Mouse (Mus musculus) fibroblast of lung, adult 2 months (primary cell): Measurements from ENCODE around the gene Trpv2.

Source experiments
- DNase-seq: peaks from one replicate; pipeline ENCODE4 v3.0.0-alpha.2; 2011; ENCODE audit warnings: low read depth

Trpv2 gene

DNA sequence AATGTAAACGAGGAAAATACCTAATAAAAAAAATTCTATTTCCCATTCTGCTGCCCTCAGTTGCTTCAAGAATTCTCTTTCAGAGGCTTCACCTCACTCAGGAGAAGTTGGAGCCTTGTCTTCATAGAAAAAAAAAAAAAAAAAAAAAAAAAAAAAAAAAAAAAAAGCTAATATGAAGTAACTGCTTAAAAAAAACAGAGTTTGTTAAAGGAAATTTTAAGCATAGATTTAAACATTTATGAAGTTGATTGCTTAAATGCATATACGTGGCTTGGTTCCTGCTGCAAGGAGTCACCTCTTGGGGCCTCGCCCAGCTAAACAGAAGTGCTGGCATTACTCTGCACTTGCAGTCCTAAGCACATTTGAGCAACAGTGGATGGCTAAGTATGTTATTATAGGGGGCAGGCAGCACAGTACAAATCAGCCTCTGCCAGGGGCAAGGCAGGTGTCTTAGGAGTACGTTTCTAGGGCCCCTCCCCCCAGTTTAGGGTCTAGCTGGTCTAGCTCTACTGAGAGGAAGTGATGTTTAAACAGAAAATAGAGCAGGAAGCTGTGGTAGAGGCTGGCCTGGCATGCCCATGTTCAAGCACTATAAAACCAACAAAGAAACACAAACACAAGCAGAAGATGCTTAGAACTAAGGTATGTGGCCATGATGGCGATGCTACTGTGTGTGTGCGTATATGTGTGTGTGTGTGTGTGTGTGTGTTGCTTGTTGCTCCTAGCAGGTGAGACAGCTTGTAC, at the start of gene Trpv2:
TSS of gene Trpv2 (plus strand) at position 528 of the 744 bp plus-strand sequence.
- no peak for DNase-seq

DNA sequence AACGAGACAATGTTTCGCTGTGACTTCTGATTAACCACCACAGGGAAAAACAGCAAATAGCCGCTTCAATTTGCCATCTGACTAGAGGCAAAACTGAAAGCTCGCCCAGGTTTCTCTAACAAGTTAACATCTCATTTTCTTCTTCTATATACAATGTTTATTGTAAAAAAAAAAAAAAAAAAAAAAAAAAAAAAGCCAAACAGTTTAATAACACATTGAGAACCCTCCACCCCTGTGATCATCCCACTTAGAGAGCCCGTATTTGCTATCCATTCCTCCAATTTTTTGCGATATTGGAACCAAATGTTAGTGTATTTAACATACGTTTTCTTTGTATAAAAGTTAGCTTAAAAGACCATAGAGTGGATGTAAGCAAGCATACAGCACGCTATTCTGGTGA, 37.2 kb upstream of the Trpv2 start:
- no peak for DNase-seq

DNA sequence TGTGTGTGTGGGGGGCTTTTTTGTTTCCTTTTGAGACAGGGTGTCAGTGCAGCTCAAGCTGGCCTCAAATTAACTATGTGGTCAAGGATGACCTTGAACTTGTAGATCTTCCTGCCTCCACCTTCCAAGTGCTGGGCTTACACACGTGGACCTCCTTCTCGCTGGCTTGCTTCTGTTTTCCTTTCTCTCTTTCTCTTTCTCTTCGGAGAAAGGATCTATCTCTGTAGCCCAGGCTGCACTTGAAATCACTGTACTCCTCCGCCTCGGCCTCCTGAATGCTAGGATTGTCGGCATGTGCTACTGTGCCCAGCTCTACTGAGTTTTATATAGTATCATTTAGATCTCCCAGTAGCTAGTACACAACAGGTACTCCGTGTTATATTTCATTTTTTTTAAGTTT, 36.7 kb upstream of the Trpv2 start:
- DNase-seq: no peak

DNA sequence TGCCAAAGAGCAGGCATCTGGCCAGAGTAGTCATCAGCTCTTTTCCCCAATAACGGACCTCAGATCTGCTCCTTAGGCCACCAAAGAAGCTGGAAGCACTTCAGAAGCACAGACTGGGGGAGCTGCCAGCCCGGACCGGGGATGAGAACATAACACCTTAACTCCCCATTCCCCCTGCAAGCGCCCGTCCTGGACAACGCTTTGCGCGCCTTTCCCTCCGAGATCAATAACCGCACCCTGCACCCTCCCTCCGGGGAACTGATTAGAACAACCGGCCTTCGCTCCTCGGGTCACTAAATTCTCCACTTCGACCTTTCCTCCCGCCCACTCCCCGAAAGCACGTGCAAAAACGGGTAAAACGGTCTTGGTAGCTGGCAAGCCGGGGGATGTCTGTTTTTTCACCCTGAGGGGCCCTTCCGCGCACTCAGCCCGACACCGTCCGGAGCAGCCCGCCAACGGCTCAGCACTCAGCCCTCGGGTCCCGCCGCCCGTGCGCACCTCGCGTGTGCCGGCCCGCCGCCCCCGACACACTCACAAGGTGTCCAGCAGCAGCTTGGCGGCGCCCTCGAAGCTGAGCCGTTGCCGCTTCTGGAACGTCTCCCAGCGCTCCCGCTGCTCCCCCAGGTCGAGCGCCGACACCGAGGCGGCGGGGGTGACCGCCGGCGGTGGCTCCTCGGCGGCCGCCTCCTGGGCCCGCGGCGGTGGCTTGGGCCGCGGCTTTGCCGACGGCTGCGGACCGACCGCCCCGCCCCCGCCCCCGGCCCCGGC, 35.8 kb upstream of the Trpv2 start:
- DNase-seq: no peak

DNA sequence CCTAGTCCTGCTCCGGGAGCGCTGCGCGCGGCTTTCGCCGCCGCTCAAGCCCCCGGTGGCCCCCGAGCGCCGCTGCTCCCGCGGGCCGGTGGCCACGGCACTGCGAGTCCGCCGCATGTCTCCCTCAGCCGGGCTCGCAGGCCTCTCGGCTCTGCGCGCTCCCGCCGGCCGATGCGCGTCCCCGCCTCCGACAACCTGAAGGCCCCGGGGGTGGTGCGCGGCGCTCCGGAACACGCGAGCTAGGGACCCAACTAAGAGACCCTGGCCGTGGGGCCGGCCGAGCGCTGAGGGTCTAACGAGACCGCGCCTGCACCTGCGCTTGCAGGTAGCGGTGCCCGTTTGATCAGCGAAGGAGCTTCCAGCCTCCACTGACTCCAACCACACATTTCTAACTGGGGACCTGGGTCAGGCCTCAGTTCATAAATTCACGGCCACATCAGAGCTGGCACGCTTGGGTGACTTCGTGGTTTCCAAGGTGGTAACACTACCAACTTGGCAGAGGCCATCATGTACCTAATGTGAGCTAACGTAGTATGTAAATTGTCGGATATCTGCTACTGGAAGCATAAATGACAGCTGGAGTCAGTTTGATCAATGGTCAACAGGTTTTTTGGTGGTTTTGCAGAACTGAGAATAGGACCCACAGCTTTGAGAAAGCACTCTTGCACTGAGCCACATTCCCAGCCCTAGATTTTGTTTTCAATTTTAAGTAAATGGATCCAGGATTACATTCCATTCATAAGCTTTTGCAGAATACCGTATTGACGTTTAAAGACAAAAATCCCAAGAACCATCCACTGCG, 35.0 kb upstream of the Trpv2 start, which contains the start of gene Cenpv:
TSS of gene Cenpv (minus strand) at position 173 of the 802 bp plus-strand sequence.
- DNase-seq: no peak

DNA sequence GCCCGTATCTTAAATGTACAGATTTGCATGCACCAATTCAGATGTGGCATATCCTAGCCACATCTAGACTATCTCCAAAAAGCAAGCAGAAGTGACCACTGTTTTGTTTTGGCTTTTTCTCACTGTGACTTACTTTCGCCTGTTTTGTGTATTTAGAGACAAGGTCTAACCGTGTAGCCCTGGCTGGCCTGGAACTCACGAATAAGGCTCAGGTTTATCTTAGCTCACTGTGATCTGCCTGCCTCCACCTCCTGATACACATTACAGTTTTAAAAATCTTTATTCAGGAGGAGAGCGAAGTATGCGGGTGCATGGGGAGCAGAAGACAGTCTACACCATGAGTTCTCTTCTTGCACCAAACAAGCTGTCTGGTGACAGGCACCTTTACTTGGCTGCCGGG, 34.1 kb upstream of the Trpv2 start:
- DNase-seq: no peak

DNA sequence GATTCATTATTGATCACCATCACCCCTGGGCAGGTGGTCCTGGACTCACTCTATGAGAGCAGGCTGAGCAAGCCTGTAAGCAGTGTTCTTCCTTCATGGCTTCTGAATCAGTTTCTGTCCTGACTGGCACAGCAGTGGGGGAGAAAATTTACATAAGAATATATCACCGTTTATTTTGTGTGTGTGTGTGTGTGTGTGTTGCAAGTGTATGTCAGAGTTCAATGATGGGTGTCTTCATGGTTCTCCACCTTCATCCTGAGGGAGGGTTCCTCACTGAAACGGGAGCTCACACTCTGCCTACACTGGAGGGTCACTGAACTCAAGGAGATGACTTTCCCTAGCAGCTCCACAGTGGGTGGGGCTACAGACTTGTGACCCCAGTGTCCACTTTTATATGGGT, 33.3 kb upstream of the Trpv2 start:
- DNase-seq: no peak

DNA sequence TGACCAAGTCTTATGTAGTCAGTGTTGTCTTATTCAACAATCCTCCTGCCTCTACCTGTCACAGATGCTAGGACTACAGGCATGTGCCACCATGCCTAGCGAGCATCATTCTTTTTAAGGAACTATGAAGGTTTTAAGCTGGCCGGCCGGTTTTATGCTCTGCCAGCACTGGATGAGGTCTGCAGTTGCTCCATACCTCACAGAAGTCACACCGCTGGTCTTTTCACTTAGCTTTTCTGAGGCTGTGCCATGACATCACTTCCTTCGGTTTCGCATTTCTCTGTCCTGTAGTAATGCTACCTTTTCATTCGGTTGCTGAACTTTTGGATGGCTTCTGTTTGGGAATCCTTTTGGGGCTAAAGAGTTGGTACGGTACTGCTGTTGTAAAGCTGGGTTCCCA, 32.7 kb upstream of the Trpv2 start:
- no peak for DNase-seq

DNA sequence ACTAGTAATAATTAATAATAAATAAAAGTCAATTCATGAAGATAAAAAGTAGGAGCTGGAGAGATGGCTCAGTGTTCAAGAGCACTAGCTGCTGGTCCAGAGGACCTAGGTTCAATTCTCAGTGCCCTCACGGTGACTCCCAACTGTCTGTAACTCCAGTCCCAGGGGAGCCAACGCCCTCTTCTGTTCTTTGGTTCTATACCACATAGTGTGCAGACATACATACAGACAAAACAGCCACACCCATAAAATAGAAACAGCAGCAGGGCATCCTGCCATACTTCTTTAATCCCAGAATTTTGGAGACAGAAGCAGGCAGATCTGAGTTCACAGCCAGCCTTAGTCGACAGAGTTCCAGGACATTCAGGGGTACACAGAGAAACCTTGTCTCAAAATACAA, 30.3 kb upstream of the Trpv2 start:
- no peak for DNase-seq

DNA sequence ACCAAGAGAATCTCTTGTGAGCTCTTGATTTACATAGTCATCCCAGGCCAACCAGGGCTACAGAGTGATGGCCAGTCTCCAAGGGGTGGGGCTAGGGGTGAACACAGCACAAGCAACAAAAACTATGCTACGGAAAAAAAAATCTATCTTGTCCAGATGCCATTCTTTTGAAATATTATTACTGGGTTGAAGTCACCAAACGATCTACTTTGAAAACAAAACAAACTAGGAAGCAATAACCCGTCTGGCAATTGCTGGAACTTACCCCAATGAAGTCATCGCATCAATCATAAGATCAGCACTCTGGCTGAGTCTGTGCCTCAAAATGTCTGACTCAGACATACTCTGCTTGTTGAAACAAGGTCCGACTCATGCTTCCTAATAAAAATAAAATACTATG, 24.5 kb upstream of the Trpv2 start:
- DNase-seq: peak; percentile 79

DNA sequence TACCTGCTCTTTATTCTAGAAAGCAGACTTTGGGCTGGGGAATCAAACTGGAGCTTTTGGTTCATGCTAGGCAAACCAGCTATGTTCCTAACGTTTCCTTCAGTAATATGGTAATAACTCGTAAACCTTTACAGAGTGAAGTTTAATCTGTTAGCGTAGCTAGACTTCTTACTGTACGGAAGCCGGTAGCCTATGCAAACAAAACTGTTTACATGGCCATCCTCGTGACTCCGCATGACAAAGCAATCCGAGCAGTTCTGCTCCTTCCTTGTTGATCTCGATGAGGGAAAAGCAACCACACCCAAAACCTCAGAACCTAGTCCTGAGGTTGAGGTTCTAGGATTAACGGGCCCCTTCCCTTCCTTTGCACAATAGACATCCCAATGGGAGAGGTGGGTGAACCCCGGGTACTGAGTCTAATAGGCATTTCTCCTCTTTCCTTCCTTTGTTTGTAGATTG, 24.0 kb upstream of the Trpv2 start:
- DNase-seq: peak; percentile 58

DNA sequence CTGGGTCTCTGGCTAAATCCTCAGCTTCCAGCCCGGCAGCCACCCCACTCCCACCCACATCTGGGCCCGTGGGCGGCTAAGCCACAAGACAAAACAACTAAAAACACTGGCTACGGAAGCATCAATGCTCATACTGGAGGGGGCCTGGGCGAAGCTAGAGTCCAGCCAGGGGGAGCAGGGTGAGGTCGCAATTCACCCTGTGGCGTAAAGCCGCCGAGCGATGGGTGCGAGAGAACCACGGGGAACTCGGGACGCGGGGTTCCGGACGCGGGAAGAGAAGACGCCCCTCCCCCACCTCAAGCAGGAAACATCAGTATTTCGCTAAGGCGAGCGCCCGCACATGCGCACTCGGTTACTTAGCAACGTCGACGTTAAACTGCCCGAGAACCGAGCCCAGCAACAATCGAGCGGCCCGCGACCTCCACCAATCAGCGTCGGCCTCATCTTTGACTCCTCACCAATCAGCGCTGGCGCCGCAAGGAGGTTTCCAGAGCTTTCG, 23.5 kb upstream of the Trpv2 start, which contains the start of gene Ubb:
TSS of gene Ubb (plus strand) at position 445 of the 499 bp plus-strand sequence.
- peak; percentile 99 for DNase-seq

DNA sequence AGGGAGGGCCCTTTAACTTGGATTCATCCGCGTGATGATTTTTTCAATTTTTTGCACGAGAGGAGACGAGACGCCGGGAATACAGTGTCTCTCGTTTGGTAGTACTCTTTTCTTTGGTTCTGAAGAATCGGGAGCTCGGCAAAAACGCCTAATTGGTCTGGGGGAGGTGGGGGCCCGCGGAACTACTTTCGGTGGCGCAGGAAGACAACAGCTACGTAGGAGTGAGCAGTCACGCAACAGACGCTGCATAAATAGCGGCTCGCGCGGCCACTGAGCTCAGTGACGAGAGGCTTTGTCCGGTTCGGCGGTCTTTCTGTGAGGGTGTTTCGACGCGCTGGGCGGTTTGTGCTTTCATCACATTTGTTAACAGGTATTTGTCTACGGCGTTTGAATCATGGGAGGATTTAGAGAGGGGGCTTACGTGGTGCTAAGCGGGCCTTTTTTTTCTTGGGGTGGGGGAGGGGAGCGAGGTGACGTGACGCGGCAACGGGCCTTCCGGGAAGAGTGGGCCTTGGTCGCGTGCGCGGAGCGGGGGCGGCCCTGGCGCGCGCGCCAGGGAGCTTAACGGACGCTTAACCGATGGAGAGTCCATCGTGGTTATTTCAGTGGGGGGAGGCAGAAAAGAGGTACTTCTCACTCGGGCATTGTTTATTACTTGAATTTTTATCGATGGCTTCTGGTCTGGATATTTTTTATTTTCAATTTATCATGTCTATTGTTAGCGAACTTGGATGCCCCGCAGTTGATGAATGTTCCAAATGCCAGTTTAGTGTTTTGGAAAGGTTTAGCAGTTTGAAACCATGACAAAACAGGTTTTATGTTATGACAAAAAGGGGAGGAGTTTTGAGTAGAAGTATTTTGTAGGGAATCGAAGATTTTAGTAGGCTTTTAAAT, 22.8 kb upstream of the Trpv2 start:
- peak; percentile 51 for DNase-seq

DNA sequence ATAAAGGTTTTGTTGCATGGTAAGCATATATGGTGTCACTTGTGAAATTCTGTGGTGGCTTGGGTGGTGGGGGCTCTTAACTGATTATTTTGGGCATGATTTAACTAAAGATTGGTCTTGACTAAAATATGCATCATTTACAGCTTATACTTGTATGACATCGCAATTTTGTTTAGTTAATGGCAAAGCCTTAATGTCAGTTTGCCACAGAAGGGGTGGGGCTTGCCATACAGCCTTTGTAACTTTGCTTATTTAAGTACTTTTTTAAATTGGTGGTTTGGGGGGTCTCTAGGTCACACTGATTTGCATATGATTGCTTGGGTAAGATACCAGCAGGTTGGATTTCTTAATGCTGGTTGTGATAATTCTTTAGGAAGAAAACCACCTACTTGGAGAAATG, 21.1 kb upstream of the Trpv2 start:
- DNase-seq: no peak

DNA sequence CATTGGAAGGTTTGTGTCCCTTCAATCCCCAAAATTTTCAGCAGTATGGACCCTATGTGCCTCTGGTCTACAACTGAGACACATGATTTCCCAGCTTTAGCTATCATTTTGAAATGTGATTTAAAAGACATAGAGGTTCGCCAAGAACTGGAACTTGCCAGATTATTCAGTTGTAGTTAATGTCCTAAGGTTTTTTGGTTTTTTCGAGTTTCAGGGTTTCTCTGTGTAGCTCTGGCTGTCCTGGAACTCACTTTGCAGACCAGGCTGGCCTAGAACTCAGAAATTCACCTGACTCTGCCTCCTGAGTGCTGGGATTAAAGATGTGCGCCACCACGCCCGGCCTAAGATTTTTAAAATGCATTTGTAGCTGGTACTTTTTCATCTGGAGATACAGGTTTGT, 20.7 kb upstream of the Trpv2 start:
- no peak for DNase-seq

DNA sequence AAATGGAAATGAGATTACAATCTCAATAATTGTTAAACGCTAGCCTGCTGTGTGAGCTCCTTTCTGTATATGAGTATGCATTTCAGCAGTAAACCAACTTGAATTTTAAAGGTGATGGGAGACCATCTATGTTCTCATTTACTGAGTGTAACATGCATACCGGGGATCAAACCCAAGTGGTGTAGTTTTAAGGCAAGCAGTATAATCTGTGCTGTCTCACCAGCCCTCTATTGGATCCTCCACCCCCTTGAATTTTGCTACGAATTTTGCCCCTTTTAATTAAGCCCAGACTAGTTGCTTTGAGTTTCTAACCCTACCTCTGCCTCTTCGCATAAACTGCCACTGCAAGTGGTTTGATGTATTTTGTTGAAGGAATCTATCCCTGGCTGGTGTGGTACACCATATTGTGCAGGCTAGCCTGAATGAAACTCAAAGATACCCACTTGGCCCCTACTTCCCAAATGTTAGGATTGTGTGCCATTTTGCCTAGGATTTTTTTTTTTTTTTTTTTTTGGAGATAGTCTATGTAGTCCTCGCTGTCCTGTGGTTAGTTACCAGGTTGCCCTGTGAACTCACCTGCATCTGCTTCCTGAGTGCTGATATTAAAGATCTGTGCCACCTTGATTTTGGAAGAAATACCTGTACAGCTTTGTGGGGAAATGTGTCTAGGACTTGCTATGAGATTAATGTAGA, 20.0 kb upstream of the Trpv2 start:
- no peak for DNase-seq

DNA sequence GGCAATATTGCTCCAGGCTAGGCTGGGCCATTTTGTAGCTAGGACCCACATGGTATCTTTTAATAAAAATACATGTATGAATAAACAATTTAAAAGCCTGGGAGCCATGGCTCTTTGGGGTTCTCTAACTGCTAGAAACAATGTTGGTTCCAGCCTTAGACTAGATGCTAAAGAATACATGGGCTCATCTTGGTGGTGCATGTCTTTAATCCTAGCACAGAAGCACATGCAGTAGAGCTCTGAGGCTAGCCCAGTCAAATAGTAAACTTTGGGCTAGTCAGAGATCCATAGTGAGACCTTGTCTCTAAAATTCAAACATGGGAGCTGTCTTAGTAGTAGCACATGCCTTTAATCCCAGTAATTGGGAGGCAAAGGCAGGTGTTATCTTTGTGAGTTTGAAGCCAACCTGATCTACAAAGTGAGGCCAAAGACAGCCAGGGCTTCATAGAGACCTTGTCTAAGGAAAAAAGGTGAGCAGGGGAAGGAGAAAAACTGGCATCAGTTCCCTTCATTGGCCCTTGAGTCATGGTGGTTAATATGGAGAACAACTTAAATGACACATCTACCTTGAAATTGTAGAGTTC, 19.3 kb upstream of the Trpv2 start:
- no peak for DNase-seq

DNA sequence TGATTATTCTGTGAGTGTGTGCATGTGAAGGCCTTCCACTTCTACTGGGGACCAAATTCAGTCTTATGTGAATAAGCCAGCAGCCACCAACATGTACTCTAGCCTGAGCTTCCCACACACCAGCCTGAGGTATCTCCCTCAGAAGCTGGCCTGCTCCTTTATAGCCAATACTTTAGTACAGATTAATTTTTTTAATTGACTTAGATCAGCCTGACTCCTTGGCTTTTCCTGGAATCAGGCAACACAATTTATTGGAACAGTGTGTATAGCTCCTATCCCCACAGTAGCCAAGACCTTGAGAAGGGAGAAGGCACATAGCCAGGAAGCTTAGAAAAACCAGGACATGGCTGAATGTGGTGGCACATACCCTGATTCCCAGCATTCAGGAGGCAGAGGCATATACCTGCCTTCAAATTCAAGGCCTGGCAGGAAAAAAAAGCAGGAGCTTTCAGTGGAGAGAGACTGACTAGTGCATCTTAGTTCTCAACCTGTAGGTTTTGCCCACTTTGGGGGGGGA, 18.3 kb upstream of the Trpv2 start:
- DNase-seq: no peak

DNA sequence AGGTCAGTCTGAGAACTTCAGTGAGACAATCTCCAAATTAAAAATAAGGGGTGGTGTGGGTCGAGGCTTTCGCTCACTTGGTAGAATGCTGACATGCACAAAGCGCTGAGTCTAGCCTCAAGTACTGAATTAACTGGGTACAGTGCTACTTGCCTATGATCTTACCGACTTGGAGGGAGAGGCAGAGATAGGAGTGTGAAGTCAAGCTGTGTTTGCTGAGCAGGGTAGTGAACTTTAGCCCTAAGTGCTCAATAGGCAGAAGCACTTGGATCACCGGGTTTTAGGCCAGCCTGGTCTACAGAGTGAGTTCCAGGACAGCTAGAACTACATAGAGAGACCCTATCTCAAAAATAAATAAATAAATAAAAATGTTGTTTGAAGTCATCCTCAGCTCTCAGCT, 17.1 kb upstream of the Trpv2 start:
- DNase-seq: no peak

DNA sequence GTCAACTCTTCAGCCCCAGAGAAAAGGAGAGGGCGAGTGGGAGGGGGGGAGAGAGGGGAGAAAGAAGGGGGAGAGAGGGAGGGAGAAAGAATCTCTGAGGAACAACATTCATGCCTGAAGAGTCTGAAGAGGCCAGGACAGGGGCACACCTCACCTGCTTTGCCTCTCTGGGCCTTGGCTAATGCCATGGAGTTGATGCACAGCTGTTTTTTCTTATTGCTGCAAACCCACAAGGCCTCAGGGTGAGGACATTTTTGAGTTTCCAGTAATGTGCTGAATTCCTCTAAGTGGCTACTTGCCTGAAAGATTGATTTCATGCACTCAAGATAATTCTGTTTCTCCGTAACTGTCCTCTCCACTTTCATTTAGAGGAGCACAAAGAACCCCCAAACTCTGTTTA, 16.1 kb upstream of the Trpv2 start:
- DNase-seq: no peak
